Comparison of ENCODE assay signal across 9 mouse cellular contexts in the genomic region with DNA sequence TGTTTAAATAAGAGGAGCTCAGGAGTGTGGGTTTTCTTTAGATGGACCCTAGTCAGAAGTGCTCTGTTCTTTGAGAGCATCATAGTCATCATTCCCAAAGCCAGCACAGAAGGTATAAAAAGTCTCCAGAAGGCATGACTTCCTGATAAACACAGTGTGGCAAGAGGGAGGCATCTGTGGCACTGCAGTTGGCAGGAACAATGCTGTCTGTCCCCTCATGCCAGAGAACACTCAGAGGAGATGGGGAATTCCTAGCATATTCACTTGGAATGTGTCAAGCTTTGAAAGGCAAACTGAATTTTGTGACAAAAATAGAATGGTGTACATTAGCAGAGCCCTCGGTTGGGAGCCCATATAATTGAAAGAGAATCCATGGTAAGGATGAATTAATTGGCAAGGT.
DNase-seq lines count a peak whose midpoint lies in the region; ATAC-seq and TF ChIP-seq lines count a peak whose summit lies in the region.
"Had no signal": no experiment of that assay in that cellular context is flagged by ENCODE, and none has a peak within 500 bp of the region (broad histone marks: within the 10 kb centered on the region; RNA-seq: fewer than 3 reads in every experiment).

No protein-coding gene starts in this region.

- H3K4me2 ChIP-seq in heart, postnatal 0 days (ENCODE audit: low read depth, low read length): no peak overlapping the region
- H3K4me2 ChIP-seq: neural tube, embryonic 12.5 days had no signal

- no peak for TF ChIP-seq CTCF in heart, postnatal 0 days (IDR thresholded peaks at IDR 0.05; ENCODE audit: low read depth)

- no peaks in the 10 kb centered on the region for H3K27me3 ChIP-seq in heart, postnatal 0 days (ENCODE audit: control insufficient read depth, insufficient read depth, low read length)
- H3K27me3 ChIP-seq in heart, embryonic 10.5 days (ENCODE audit: insufficient read depth, poor library complexity, severe bottlenecking): no peaks in the 10 kb centered on the region
- H3K27me3 ChIP-seq: neural tube, embryonic 12.5 days had no signal

- no peak for ATAC-seq in heart, postnatal 0 days (ENCODE audit: insufficient read depth, low read depth)
- no peak for ATAC-seq in monocyte, adult 5-6 weeks (replicated peaks; ENCODE audit: insufficient number of reproducible peaks, low FRiP score, low TSS enrichment, poor library complexity, severe bottlenecking)

- H3K9me3 ChIP-seq in heart, postnatal 0 days (replicated peaks; ENCODE audit: control insufficient read depth, low read length): no peaks in the 10 kb centered on the region
- no peaks in the 10 kb centered on the region for H3K9me3 ChIP-seq in heart, embryonic 10.5 days
- H3K9me3 ChIP-seq: neural tube, embryonic 12.5 days had no signal

- no peak for TF ChIP-seq EP300 in heart, postnatal 0 days (IDR thresholded peaks at IDR 0.05; ENCODE audit: low read depth)

- peaks cover 6% of the 10 kb centered on the region; the same call in 1 of the 2 replicates for H3K4me1 ChIP-seq in heart, postnatal 0 days (ENCODE audit: control insufficient read depth, insufficient read depth)
- H3K4me1 ChIP-seq in heart, embryonic 10.5 days: peaks cover 12% of the 10 kb centered on the region
- H3K4me1 ChIP-seq: neural tube, embryonic 12.5 days had no signal

- H3K36me3 ChIP-seq in heart, postnatal 0 days (replicated peaks; ENCODE audit: control insufficient read depth, insufficient read depth, low read length): no peaks in the 10 kb centered on the region
- no peaks in the 10 kb centered on the region for H3K36me3 ChIP-seq in heart, embryonic 10.5 days
- H3K36me3 ChIP-seq: neural tube, embryonic 12.5 days had no signal

- H3K9ac ChIP-seq in heart, postnatal 0 days (replicated peaks; ENCODE audit: low read depth, low read length): no peak overlapping the region
- H3K9ac ChIP-seq: neural tube, embryonic 12.5 days had no signal

- H3K27ac ChIP-seq in heart, postnatal 0 days (ENCODE audit: low read depth): peak overlapping the region; percentile 43; the same call in 1 of the 2 replicates
- H3K27ac ChIP-seq in heart, embryonic 10.5 days: no peak overlapping the region
- H3K27ac ChIP-seq: neural tube, embryonic 12.5 days had no signal

- peak; percentile 9 for DNase-seq in heart, postnatal 0 days (ENCODE audit: low spot score)
- DNase-seq in heart, embryonic 10.5 days (ENCODE audit: low spot score): no peak
- peak; percentile 45 to 52 for DNase-seq in cerebellum, adult 18-20 months
- peak; percentile 67 to 83 for DNase-seq in cerebellum, postnatal 14 days
- DNase-seq in layer of hippocampus, postnatal 36 days: peak; percentile 40 to 47
- DNase-seq in adrenal gland, postnatal 14 days: no peak
- DNase-seq: kidney, postnatal 4 days had no signal

- WGBS in heart, postnatal 0 days: 26% methylated on average over 1 of the region's 1 CpGs
- 43% methylated on average over 1 of the region's 1 CpGs for WGBS in heart, embryonic 10.5 days

- H3K4me3 ChIP-seq in heart, postnatal 0 days (ENCODE audit: low read depth, low read length): no peak overlapping the region
- no peak overlapping the region for H3K4me3 ChIP-seq in heart, embryonic 10.5 days
- H3K4me3 ChIP-seq: neural tube, embryonic 12.5 days had no signal

Comparison
In these comparisons a context has a peak if more than half of its experiments do, and no peak if none do; other contexts are left out.
1. DNase-seq: peak in heart, postnatal 0 days (single experiment), cerebellum, adult 18-20 months (2 of 2), cerebellum, postnatal 14 days (2 of 2) and layer of hippocampus, postnatal 36 days (2 of 2); none in heart, embryonic 10.5 days (single experiment) and adrenal gland, postnatal 14 days (single experiment).